ENCODE assay signal across 8 mouse cellular contexts in genomic region chr3:132949380-132949790, GRCm38 (mm10). TPM values are rescaled to one million over a fixed set of nuclear protein-coding genes. Genes with fewer than 3 reads are reported as not detected.
DNase-seq lines count a peak whose midpoint lies in the region; ATAC-seq and TF ChIP-seq lines count a peak whose summit lies in the region.

No protein-coding gene starts in this region.

- H3K4me1 ChIP-seq in forebrain, embryonic 14.5 days (ENCODE audit: control insufficient read depth, insufficient read depth, low read length): 0 out of 2 replicates have a peak, but pooled peaks cover 4% of the 10 kb centered on the region
- H3K4me1 ChIP-seq in intestine, postnatal 0 days (replicated peaks; ENCODE audit: control insufficient read depth, insufficient read depth, low read length): 0 out of 2 replicates have a peak, but pooled peaks cover 3% of the 10 kb centered on the region
- H3K4me1 ChIP-seq in lung, adult 2 months (ENCODE audit: control insufficient read depth, insufficient read depth, low read length): peaks cover 5% of the 10 kb centered on the region; the same call in 1 of the 2 replicates
- H3K4me1 ChIP-seq in olfactory bulb, adult 2 months (ENCODE audit: control insufficient read depth, insufficient read depth, low read length): peaks cover 12% of the 10 kb centered on the region

- H3K9ac ChIP-seq in forebrain, embryonic 14.5 days (ENCODE audit: low read length): peak overlapping the region; percentile 68
- peak overlapping the region; percentile 37 for H3K9ac ChIP-seq in intestine, postnatal 0 days (ENCODE audit: low read depth, low read length)

- H3K27me3 ChIP-seq in forebrain, embryonic 14.5 days (replicated peaks; ENCODE audit: control insufficient read depth, insufficient read depth, low read length): peaks cover 7% of the 10 kb centered on the region; the same call in 1 of the 2 replicates
- peaks cover 8% of the 10 kb centered on the region; the same call in 1 of the 2 replicates for H3K27me3 ChIP-seq in intestine, postnatal 0 days (replicated peaks; ENCODE audit: control insufficient read depth, insufficient read depth, low read length)

- peak; percentile 64 for ATAC-seq in forebrain, embryonic 14.5 days
- ATAC-seq in intestine, postnatal 0 days: peak; percentile 48
- ATAC-seq in cerebellum, adult (ENCODE audit: insufficient number of reproducible peaks, low FRiP score, low TSS enrichment): no peak

- DNase-seq in layer of hippocampus, adult 11-12 months (ENCODE audit: low spot score): peak; percentile 22
- DNase-seq in layer of hippocampus, adult 8-10 months (ENCODE audit: low spot score in 2 of 2): no peak
- DNase-seq in adrenal gland, postnatal 14 days: peak; percentile 40
- peak; percentile 40 for DNase-seq in forebrain, embryonic 14.5 days (ENCODE audit: low spot score)
- DNase-seq in lung, adult 2 months: peak; percentile 44

- H3K4me3 ChIP-seq in forebrain, embryonic 14.5 days (ENCODE audit: low read depth, low read length): peak overlapping the region; percentile 62
- H3K4me3 ChIP-seq in intestine, postnatal 0 days (ENCODE audit: low read depth, low read length): peak overlapping the region; percentile 55
- peak overlapping the region; percentile 73 for H3K4me3 ChIP-seq in lung, adult 2 months (replicated peaks; ENCODE audit: extremely low read depth, low read depth, low read length)
- H3K4me3 ChIP-seq in olfactory bulb, adult 2 months (ENCODE audit: insufficient read depth, low read depth, low read length): peak overlapping the region; percentile 62

- peak overlapping the region; percentile 100 for H3K4me2 ChIP-seq in forebrain, embryonic 14.5 days (ENCODE audit: low read length)
- H3K4me2 ChIP-seq in intestine, postnatal 0 days (replicated peaks; ENCODE audit: low read depth): peak overlapping the region; percentile 85

- no peak for TF ChIP-seq POLR2A in lung, adult 2 months (IDR thresholded peaks at IDR 0.05; ENCODE audit: borderline replicate concordance, extremely low read depth, low read depth, low read length)
- TF ChIP-seq POLR2A in olfactory bulb, adult 2 months (IDR thresholded peaks at IDR 0.05; ENCODE audit: insufficient read depth, low read depth, low read length): no peak

- under 1% methylated on average over 24 of the region's 26 CpGs for WGBS in forebrain, embryonic 14.5 days
- WGBS in intestine, postnatal 0 days: under 1% methylated on average over 22 of the region's 26 CpGs
- WGBS in lung, adult 2 months: 2% methylated on average over 26 of the region's 26 CpGs
- WGBS in olfactory bulb, adult 2 months: 2% methylated on average over 26 of the region's 26 CpGs

- H3K27ac ChIP-seq in forebrain, embryonic 14.5 days (ENCODE audit: low read depth, low read length): no peak overlapping the region
- H3K27ac ChIP-seq in intestine, postnatal 0 days (ENCODE audit: low read depth, low read length): no peak overlapping the region
- no peak overlapping the region for H3K27ac ChIP-seq in olfactory bulb, adult 2 months (ENCODE audit: insufficient read depth, low read depth, low read length)

- no peaks in the 10 kb centered on the region for H3K36me3 ChIP-seq in forebrain, embryonic 14.5 days (ENCODE audit: control insufficient read depth, insufficient read depth, low read length)
- no peaks in the 10 kb centered on the region; the same call in 1 of the 2 replicates for H3K36me3 ChIP-seq in intestine, postnatal 0 days (ENCODE audit: control insufficient read depth, insufficient read depth)

- no peak for TF ChIP-seq CTCF in intestine, postnatal 0 days (IDR thresholded peaks at IDR 0.05; ENCODE audit: low read depth)
- no peak for TF ChIP-seq CTCF in lung, adult 2 months (IDR thresholded peaks at IDR 0.05; ENCODE audit: insufficient read depth, low read length)
- no peak for TF ChIP-seq CTCF in olfactory bulb, adult 2 months (IDR thresholded peaks at IDR 0.05; ENCODE audit: insufficient read depth, low read depth, low read length)

- no peaks in the 10 kb centered on the region for H3K9me3 ChIP-seq in forebrain, embryonic 14.5 days (replicated peaks; ENCODE audit: control insufficient read depth, low read length)
- no peaks in the 10 kb centered on the region for H3K9me3 ChIP-seq in intestine, postnatal 0 days (ENCODE audit: control insufficient read depth)

RNA-seq across cellular contexts. Expression of gene Npnt, which starts 0.7 kb away (rescaled TPM):
- total RNA-seq in layer of hippocampus, adult 8-10 months (2022): 10 to 100 TPM; 10.5 to 18.7 (median 14.1) TPM
- 21.2 and 25.8 TPM in 2 replicates for total RNA-seq in adrenal gland, postnatal 14 days (2021)
- polyA plus RNA-seq in forebrain, embryonic 14.5 days (2014; fragmentation: Nextera tagmentation; extraction: Ambion mirVana): 6.4 and 7.6 TPM in 2 replicates
- 38.7 and 40.7 TPM in 2 replicates for polyA plus RNA-seq in intestine, postnatal 0 days (2015; fragmentation: Nextera tagmentation; extraction: Ambion mirVana)
- 401 and 498 TPM in 2 replicates for polyA plus RNA-seq in lung, adult 2 months (2012; rRNA removed)
- polyA plus RNA-seq in olfactory bulb, adult 2 months (2012; ENCODE audit: insufficient read depth, insufficient read length, low replicate concordance, missing spikeins): not detected in 2 replicates

Comparison
In these comparisons a context has a peak if more than half of its experiments do, and no peak if none do; other contexts are left out.
1. DNase-seq: peak in layer of hippocampus, adult 11-12 months (single experiment), adrenal gland, postnatal 14 days (single experiment), forebrain, embryonic 14.5 days (single experiment) and lung, adult 2 months (single experiment); none in layer of hippocampus, adult 8-10 months (0 of 2).
2. Peak in every context shown above with its lines, with median percentiles within 50 percentile points of each other: H3K4me3 ChIP-seq.